Mouse (Mus musculus): Measurements from ENCODE around the gene Uggt1. TPM values are rescaled to one million over a fixed set of nuclear protein-coding genes. Genes with fewer than 3 reads are reported as not detected.
A peak's percentile ranks its signal among the peaks of the same experiment; 100 is the strongest.

Uggt1 gene
- 23.2 and 30.6 TPM in 2 replicates for polyA plus RNA-seq (2012; rRNA removed)

DNA sequence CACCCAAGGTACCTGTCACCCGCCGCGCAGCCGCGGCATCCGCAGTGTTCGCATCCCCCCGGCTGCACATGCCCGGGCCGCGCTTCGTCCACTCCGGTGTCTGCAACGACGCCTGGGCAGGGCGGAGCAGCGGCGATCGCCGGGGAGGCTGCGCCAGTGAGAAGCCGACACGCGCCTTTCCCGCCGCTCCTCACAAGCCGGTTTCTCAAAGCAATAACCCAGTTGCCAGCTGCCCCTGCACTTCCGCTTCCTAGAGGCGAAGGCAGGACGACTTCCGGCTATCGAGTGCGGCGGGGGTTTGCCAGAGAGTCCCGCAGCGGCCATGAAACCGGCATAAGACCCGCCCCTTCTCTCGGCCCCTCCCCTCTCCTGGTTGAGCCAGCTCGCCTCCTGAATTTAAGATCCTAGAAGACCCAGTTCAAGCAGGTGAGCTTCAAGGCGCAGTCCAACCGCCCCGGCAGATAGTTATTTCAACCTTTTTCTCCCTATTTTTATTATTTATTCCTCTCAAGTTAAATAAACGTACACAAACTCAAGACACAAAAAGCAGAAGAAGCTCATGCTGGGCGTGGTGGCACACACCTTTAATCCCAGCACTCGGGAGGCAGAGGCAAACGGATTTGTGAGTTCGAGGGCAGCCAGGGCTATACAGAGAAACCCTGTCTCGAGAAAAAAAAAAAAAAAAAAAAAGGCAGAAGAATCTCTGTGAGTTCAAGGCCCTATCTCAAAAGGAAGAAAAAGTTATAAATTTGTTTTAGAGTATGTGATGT lies at the start of gene Uggt1:
Gene Uggt1, minus strand, starts transcription at position 663 of the 770 bp plus-strand sequence.
- DNase-seq (ENCODE audit: low read depth), result peak; percentile 99
- peak; percentile 45; the same call in 1 of the 2 replicates for TF ChIP-seq POLR2A (IDR thresholded peaks at IDR 0.05; ENCODE audit: borderline replicate concordance, extremely low read depth, insufficient read depth, insufficient read length, poor library complexity, severe bottlenecking)
- no peak for TF ChIP-seq CTCF (IDR thresholded peaks at IDR 0.05; ENCODE audit: borderline replicate concordance, extremely low read depth, insufficient read depth, insufficient read length)

DNA sequence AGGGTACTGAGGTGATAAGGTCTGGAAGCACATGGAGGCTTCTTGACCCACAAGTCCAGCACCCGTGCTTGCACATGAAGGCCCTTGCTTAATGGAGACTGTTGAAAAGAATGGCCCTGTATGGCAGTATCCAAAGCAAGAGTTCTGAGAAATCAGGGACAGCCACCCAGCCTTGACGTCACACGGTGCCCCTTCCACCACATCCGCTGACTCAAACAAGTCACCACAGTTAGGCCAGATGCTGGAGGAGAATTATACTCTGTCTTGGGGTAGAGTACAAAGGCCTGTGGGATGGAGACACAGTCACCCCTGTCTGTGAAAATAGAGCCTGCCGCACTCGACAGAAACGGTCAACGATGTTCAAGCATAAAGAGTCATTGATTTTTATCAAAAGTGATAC lies 49.0 kb upstream of the Uggt1 start:
- no peak for DNase-seq (ENCODE audit: low read depth)
- TF ChIP-seq CTCF (IDR thresholded peaks at IDR 0.05; ENCODE audit: borderline replicate concordance, extremely low read depth, insufficient read depth, insufficient read length), result no peak
- no peak for TF ChIP-seq POLR2A (IDR thresholded peaks at IDR 0.05; ENCODE audit: borderline replicate concordance, extremely low read depth, insufficient read depth, insufficient read length, poor library complexity, severe bottlenecking)

DNA sequence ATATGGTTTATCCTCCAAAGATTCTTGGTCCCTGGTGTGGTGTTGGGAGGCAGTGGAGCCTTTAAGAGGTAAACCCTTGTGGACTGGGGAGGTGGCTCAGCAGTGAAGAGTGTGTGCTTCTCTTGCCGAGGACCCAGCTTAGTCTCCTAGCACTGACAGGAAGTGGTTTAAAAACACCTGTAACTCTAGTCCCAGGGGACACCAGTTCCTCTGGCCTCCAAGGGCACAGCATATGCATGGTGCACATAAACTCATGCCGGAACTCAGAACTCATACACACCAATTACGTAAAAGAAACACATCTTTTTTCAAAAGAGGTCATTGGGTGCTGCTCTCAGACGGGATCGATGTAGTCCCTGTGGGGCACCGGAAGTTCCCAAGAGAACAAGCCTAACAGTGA lies 37.3 kb upstream of the Uggt1 start:
- TF ChIP-seq POLR2A (IDR thresholded peaks at IDR 0.05; ENCODE audit: borderline replicate concordance, extremely low read depth, insufficient read depth, insufficient read length, poor library complexity, severe bottlenecking) (no peak), CTCF (IDR thresholded peaks at IDR 0.05; ENCODE audit: borderline replicate concordance, extremely low read depth, insufficient read depth, insufficient read length) (no peak)
- no peak for DNase-seq (ENCODE audit: low read depth)

DNA sequence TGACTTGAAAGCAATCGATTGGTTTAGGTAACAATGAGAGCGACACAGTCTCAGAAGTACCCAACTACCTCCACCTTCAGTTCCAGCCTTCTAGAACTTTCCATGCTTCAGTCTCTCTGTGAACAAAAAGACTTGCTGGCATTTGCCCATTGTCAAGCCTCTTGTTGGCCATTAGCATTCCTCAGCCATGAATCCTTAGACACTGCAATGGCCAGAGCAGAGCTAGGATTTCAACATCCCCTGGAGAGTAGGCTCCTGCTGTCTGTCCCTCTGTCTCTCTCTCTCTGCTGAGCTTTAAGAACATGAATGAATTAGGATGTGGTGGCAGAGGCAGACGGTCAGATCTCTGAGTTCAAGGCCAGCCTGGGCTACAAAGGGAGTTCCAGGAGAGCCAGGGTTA lies 36.4 kb upstream of the Uggt1 start:
- no peak for TF ChIP-seq POLR2A (IDR thresholded peaks at IDR 0.05; ENCODE audit: borderline replicate concordance, extremely low read depth, insufficient read depth, insufficient read length, poor library complexity, severe bottlenecking)
- no peak for TF ChIP-seq CTCF (IDR thresholded peaks at IDR 0.05; ENCODE audit: borderline replicate concordance, extremely low read depth, insufficient read depth, insufficient read length)
- no peak for DNase-seq (ENCODE audit: low read depth)

DNA sequence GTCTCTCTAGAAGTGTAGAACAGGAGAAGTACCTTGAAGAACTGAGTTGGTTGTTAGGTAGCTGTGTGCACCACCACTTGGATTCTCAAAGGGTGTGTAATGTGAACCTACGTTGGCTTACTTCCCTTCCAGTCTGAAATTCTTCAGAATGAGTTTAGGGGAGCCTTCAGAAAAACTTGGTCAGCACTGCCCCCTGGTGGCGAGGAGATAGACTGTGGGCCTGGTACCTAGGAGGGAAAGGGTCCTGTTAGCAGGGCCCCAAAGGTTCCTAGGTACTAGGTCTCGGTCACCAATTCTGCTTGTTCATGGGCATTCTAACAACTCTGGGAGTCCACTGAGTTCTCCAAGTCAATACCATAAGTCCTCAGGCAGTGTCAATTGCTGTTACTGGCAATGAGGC lies 34.7 kb upstream of the Uggt1 start:
- DNase-seq (ENCODE audit: low read depth), result peak; percentile 79
- no peak for TF ChIP-seq POLR2A (IDR thresholded peaks at IDR 0.05; ENCODE audit: borderline replicate concordance, extremely low read depth, insufficient read depth, insufficient read length, poor library complexity, severe bottlenecking)
- peak; percentile 84 for TF ChIP-seq CTCF (IDR thresholded peaks at IDR 0.05; ENCODE audit: borderline replicate concordance, extremely low read depth, insufficient read depth, insufficient read length)

DNA sequence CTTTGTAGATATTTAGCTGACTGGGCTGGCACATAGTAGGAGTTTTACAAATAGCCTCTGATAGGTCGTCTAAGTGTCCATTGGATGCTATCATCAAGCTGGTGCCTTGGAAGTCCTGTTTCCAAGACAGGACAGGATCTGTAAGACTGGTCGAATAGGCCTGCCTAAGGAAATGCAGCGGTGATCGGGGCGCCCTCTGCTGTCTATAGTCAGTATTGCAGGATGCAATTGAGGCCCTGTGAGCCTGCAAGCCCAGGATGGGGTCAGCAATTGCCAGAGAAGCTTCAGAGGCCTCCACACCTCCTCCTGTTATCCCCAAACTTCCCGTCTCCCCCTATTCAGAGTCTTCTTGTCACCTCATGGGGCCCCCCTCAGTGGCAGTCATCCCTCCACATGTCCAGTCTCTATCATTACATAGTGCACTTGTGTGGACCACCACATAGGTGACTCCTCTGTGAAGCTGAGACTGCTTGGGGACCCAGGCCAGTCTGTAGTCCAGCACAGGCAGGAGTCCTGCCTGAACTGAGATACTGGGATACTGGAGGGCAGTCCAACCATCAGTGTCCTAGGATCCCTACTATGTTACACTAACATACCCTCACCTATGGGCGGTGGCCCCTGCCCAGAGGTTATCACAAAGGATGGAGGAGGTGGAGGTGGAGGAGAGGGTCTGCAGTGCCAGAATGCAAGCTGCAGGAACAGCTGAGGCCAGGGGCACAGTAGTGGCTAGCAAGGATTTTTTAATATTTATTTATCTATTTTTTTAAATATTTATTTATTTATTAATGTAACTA lies 32.9 kb upstream of the Uggt1 start:
- TF ChIP-seq CTCF (IDR thresholded peaks at IDR 0.05; ENCODE audit: borderline replicate concordance, extremely low read depth, insufficient read depth, insufficient read length), result peak; percentile 86
- no peak for TF ChIP-seq POLR2A (IDR thresholded peaks at IDR 0.05; ENCODE audit: borderline replicate concordance, extremely low read depth, insufficient read depth, insufficient read length, poor library complexity, severe bottlenecking)

DNA sequence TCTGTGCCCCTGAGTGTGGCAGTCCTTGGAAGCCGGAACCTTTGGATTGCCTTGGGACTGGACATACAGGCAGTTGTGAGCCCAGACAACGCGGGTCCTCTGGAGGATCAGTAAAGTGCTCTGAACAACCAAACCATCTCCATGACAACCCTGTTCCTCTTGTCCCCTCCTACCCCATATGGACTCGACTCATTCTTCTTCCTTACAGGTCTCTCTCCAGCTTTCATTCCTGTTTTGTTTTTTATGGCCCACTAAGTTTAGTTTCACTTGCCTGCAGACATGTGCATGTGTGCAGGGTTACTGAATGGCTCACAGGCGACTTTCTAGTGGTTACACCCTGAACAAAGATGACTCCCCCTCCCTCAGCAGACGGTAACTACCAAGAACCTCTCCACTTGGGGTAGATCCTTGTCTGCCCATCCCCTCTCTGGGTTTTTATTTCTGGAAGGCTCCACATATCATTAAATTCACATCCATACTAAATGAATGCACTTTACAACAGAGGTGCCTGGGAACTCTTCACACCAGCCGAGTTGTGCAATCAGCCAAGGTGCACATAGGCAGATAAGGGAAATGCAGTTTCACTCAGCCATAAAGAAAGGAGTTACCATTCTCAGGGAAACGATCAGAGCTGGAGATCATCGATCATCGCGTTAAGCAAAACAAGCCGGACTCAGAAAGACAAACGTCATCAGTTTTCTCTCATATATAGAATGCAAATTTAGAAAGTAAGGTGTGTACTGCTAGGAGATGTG lies 31.3 kb upstream of the Uggt1 start:
- DNase-seq (ENCODE audit: low read depth), result no peak
- no peak for TF ChIP-seq POLR2A (IDR thresholded peaks at IDR 0.05; ENCODE audit: borderline replicate concordance, extremely low read depth, insufficient read depth, insufficient read length, poor library complexity, severe bottlenecking)
- no peak for TF ChIP-seq CTCF (IDR thresholded peaks at IDR 0.05; ENCODE audit: borderline replicate concordance, extremely low read depth, insufficient read depth, insufficient read length)

More for the DNA sequence above, 32.9 kb upstream of the Uggt1 start:
- DNase-seq (ENCODE audit: low read depth), result peak; percentile 63

DNA sequence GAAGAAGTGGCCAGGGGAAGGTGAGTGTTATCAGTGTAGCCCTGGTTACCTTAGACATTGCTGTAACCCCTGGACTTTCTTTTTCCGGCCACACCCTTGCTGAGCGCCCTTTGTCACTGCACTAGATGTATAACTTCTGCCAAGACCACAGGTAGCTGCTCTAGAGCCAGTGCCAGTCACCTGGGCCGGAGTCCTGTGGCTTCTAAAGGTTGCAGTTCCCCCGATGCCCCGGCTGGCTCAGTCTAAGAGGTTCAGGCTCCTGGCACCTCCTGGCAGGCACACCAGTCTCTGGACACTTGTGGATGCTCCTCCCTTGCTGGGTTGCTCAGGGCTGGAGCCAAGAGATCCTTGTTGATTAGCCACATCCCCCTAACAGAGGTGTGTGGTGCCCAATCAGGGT lies 29.9 kb upstream of the Uggt1 start, which contains the start of gene Neurl3:
Gene Neurl3, minus strand, starts transcription at position 225 of the 400 bp plus-strand sequence.
- DNase-seq (ENCODE audit: low read depth), result no peak
- TF ChIP-seq CTCF (IDR thresholded peaks at IDR 0.05; ENCODE audit: borderline replicate concordance, extremely low read depth, insufficient read depth, insufficient read length), result no peak
- TF ChIP-seq POLR2A (IDR thresholded peaks at IDR 0.05; ENCODE audit: borderline replicate concordance, extremely low read depth, insufficient read depth, insufficient read length, poor library complexity, severe bottlenecking), result no peak

DNA sequence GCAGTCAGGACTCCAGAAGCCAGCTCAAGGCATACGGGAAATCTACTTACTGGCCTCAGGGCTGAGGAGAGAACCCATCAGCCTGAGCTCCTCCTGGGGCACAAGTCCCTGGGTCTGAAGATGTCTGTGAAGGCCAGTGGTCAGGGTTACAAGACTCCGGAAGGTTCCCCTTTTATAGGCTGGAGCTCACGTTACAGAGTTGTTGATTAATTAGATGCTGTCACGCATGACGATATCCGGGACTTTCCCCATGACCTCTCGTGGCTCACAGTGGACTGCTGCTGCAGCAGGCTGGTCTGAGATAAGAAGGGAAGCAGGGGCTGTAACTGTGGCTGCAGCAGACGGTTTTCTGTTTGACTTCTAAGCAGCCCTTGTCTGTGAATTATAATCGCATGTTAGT lies 28.8 kb upstream of the Uggt1 start:
- TF ChIP-seq CTCF (IDR thresholded peaks at IDR 0.05; ENCODE audit: borderline replicate concordance, extremely low read depth, insufficient read depth, insufficient read length) (no peak), POLR2A (IDR thresholded peaks at IDR 0.05; ENCODE audit: borderline replicate concordance, extremely low read depth, insufficient read depth, insufficient read length, poor library complexity, severe bottlenecking) (no peak)
- DNase-seq (ENCODE audit: low read depth), result no peak

DNA sequence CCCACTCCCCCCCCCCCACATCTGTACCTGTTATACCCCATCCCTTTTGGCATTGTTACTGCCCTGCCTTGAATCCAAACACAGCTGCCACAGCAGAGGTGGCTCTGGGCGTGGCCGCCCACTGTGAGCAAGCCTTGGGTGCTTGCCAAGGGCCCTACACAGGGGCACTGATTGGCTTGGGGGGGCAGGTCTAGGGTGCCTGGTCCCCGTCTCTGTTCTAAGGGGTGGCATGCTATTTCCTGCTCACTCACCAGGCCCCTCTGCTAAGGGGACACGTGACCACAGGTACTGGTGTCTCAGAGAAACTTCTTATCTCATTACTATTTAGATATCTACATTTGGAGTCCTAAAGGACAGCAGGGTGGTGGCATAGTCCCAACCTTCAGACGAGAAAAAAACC lies 28.0 kb upstream of the Uggt1 start:
- DNase-seq (ENCODE audit: low read depth), result no peak
- TF ChIP-seq POLR2A (IDR thresholded peaks at IDR 0.05; ENCODE audit: borderline replicate concordance, extremely low read depth, insufficient read depth, insufficient read length, poor library complexity, severe bottlenecking) (no peak), CTCF (IDR thresholded peaks at IDR 0.05; ENCODE audit: borderline replicate concordance, extremely low read depth, insufficient read depth, insufficient read length) (no peak)
